Mouse (Mus musculus) embryonic facial prominence, embryonic 11.5 days (tissue): ENCODE results near the gene Smc1a. TPM values are rescaled to one million over a fixed set of nuclear protein-coding genes. Genes with fewer than 3 reads are reported as not detected.
"Not testable (repeated sequence)": the region's sequence is repeated elsewhere in the genome, so short reads cannot be mapped to it uniquely, and the experiment has no call there.

Source experiments
- ATAC-seq: fragments of 200-750 bp; cut with Nextera tagmentation; replicated peaks from 2 replicates; pipeline ENCODE4 v1.8.0; 2017; ENCODE audit warnings: low read depth; ENCODE audit not compliant: insufficient number of reproducible peaks, low FRiP score, low TSS enrichment
- DNase-seq: peaks from one replicate; pipeline ENCODE4 v3.0.0-alpha.2; 2015; ENCODE audit warnings: low spot score
- H3K27ac ChIP-seq: fragments of 300-500 bp; sonication (generic); replicated peaks from 2 replicates; pipeline ENCODE4 v1.5.1; 2014; ENCODE audit warnings: mild to moderate bottlenecking, low read depth, low read length, control low read depth
- H3K27me3 ChIP-seq: fragments of 300-500 bp; sonication (generic); 2 replicates; pipeline ENCODE4 v1.6.1; 2014; ENCODE audit warnings: mild to moderate bottlenecking, low read length, moderate library complexity, mixed read lengths; ENCODE audit not compliant: control insufficient read depth, insufficient read depth
- H3K36me3 ChIP-seq: fragments of 300-500 bp; sonication (generic); replicated peaks from 2 replicates; pipeline ENCODE4 v1.6.1; 2014; ENCODE audit warnings: low read depth, mild to moderate bottlenecking, low read length, moderate library complexity, mixed read lengths; ENCODE audit not compliant: control insufficient read depth, insufficient read depth
- H3K4me1 ChIP-seq: fragments of 300-500 bp; sonication (generic); 2 replicates; pipeline ENCODE4 v1.6.1; 2014; ENCODE audit warnings: low read length, mixed read lengths; ENCODE audit not compliant: control insufficient read depth, insufficient read depth
- H3K4me2 ChIP-seq: fragments of 300-500 bp; sonication (generic); 2 replicates; pipeline ENCODE4 v1.6.1; 2014; ENCODE audit warnings: low read depth, mild to moderate bottlenecking, control low read depth, low read length, moderate library complexity
- H3K4me3 ChIP-seq: fragments of 300-500 bp; sonication (generic); 2 replicates; pipeline ENCODE4 v1.5.1; 2014; ENCODE audit warnings: low read depth, low read length, control low read depth
- H3K9ac ChIP-seq: fragments of 300-500 bp; sonication (generic); replicated peaks from 2 replicates; pipeline ENCODE4 v1.6.1; 2014; ENCODE audit warnings: mild to moderate bottlenecking, control low read depth, low read length
- H3K9me3 ChIP-seq: fragments of 300-500 bp; sonication (generic); replicated peaks from 2 replicates; pipeline ENCODE4 v1.6.1; 2016; ENCODE audit warnings: mild to moderate bottlenecking, low read length, inconsistent platforms, mixed read lengths; ENCODE audit not compliant: control insufficient read depth
- WGBS: fragments of 180-500 bp; shearing (Covaris S2); extraction: QIAGEN DNeasy Blood & Tissue Kit; methylation state at CpG from one replicate; pipeline ENCODE4 v1.1.7; 2014; 5-methylcytosine and 5-hydroxymethylcytosine counted together
- polyA plus RNA-seq: library from polyadenylated mRNA; unstranded; fragments of >200 nt; fragmentation: Nextera tagmentation; extraction: Ambion mirVana; gene quantifications from 2 replicates; pipeline ENCODE4 v1.2.1, GENCODE M21; 2014

Gene Smc1a
- polyA plus RNA-seq, 1 experiment from 2014 or later = 142 TPM

DNA sequence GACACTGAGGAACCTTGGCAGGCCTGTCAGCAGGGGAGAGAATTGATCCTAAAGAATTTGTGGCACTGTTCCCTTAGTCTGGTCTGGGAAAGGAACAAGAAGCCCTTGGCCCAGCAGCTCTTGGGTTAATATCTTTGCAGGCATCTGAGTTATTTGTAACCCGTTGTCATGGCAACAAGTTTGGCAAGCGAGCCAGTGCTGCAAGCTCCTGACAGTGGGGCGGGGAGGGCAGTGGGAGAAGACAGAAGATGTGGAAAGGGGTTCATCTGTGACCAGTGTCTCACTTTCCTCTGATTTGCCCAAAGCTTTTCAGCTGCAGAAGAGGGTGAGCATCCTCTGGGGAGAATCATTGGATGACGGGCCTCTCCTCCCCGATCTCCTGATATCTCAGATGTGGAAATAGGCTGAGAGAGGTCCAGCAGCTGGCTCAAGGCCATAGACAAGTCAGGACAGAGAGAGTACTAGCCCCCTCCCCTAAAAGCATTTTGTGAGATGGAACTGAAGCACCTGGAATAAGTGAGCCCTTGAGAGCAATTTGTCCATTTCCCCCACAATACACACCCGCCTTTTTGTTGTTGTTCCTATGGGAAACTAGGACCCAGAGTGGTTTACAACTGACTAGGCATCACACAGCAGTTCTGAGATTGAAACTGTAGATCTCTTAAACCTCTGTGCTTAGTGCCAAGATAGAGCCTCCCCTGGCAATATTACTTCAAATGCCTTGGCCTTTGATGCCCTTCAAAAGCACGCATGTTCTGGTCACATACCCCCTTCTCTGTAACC is 73.8 kb downstream of the Smc1a start:
- not testable (repeated sequence) for H3K4me1 ChIP-seq, H3K27ac ChIP-seq, ATAC-seq, H3K4me2 ChIP-seq, H3K36me3 ChIP-seq, H3K9ac ChIP-seq, H3K9me3 ChIP-seq, H3K4me3 ChIP-seq, H3K27me3 ChIP-seq
- DNase-seq = peak; percentile 70
- 33% methylated on average over 6 of the region's 7 CpGs for WGBS

DNA sequence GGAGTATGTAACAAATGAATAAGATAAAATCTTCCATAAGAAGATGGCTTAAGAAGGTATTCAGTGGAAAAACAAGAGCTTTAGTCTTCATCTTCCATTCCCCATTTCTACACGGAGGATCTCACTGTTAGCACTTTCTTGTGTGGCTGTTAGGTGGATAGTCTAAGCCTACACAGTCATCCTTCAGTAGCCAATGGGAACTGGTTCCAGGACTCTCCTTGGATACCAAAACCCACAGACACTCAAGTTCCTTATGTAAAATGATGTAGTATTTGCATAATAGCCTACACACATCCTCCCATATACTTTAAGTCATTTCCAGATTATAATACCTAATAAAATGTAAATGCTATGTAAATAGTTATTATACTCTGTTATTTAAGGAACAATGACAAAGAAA is 81.3 kb downstream of the Smc1a start:
- DNase-seq = no peak
- no peaks in the 10 kb centered on the region for H3K4me1 ChIP-seq
- no peaks in the 10 kb centered on the region for H3K9me3 ChIP-seq
- no peak overlapping the region for H3K27ac ChIP-seq
- 0 out of 2 replicates have a peak, but pooled peaks cover 4% of the 10 kb centered on the region for H3K27me3 ChIP-seq
- H3K9ac ChIP-seq = no peak overlapping the region
- H3K4me3 ChIP-seq = no peak overlapping the region
- H3K36me3 ChIP-seq = no peaks in the 10 kb centered on the region
- WGBS = 55% methylated on average over 1 of the region's 1 CpGs
- no peak overlapping the region for H3K4me2 ChIP-seq
- no peak for ATAC-seq

Other genes starting within 250 kb of the Smc1a start
- 56.8 and 67.6 TPM in 2 replicates for gene Huwe1, start 215.6 kb upstream of the Smc1a start, polyA plus RNA-seq
- gene Hsd17b10, start 14.6 kb upstream of the Smc1a start, polyA plus RNA-seq = 242 and 246 TPM in 2 replicates
- gene Ribc1, start 133 bp upstream of the Smc1a start, polyA plus RNA-seq = 5.7 and 5.9 TPM in 2 replicates
- 2.0 and 2.7 TPM in 2 replicates for gene Iqsec2, start 127.8 kb downstream of the Smc1a start, polyA plus RNA-seq
- 23.6 and 26.3 TPM in 2 replicates for gene Kdm5c, start 216.6 kb downstream of the Smc1a start, polyA plus RNA-seq